Mouse (Mus musculus): Measurements from ENCODE around the gene Cfap74. TPM values are rescaled to one million over a fixed set of nuclear protein-coding genes. Genes with fewer than 3 reads are reported as not detected.
"Not testable (repeated sequence)": the region's sequence is repeated elsewhere in the genome, so short reads cannot be mapped to it uniquely, and the experiment has no call there.

Gene Cfap74
- polyA plus RNA-seq, 1 experiment: 10.1 TPM

- peaks cover 6% of the 10 kb centered on the region; the same call in 1 of the 2 replicates for H3K4me1 ChIP-seq (ENCODE audit: control insufficient read depth, insufficient read depth, low read length)
- no peak for TF ChIP-seq CTCF (IDR thresholded peaks at IDR 0.05; ENCODE audit: insufficient read depth, low read length)
- TF ChIP-seq POLR2A (IDR thresholded peaks at IDR 0.05; ENCODE audit: borderline replicate concordance, extremely low read depth, low read depth, low read length): no peak
- 84% methylated on average over 7 of the region's 7 CpGs for whole genome bisulfite sequencing
- no peak overlapping the region for H3K4me3 ChIP-seq (replicated peaks; ENCODE audit: extremely low read depth, low read depth, low read length)
- DNase-seq: no peak
These were observed 62.4 kb downstream of the Cfap74 start for GRCm38 (mm10) chr4:155471406-155471805.

- Histone ChIP-seq H3K4me1 (ENCODE audit: control insufficient read depth, insufficient read depth, low read length) (peaks cover 6% of the 10 kb centered on the region; the same call in 1 of the 2 replicates), H3K4me3 (replicated peaks; ENCODE audit: extremely low read depth, low read depth, low read length) (no peak overlapping the region)
- 70% methylated on average over 3 of the region's 3 CpGs for WGBS
- TF ChIP-seq CTCF (IDR thresholded peaks at IDR 0.05; ENCODE audit: insufficient read depth, low read length) (no peak), POLR2A (IDR thresholded peaks at IDR 0.05; ENCODE audit: borderline replicate concordance, extremely low read depth, low read depth, low read length) (no peak)
- DNase-seq: no peak
These were observed 63.8 kb downstream of the Cfap74 start for GRCm38 (mm10) chr4:155472716-155473290.

DNA sequence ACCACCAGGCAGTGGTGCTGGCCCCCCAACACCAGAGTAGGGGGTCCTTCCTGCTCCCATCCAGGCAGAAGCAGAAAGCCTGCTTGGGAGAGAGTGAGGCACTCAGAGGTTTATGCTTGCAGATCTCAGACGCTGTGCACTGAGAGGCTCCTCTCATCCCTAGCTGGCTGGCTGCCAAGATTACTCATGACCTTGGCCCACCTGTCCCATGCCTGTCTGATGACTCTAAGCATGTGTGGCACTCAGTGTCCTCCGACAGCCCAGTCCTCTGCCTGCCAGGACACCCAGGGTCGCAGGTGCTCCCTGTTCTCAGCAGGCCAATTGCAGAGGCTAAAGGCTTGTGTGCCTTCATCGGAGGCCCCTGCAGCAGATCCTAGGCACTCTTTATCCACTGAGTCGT lies 64.3 kb downstream of the Cfap74 start:
- TF ChIP-seq CTCF (IDR thresholded peaks at IDR 0.05; ENCODE audit: insufficient read depth, low read length) (no peak), POLR2A (IDR thresholded peaks at IDR 0.05; ENCODE audit: borderline replicate concordance, extremely low read depth, low read depth, low read length) (no peak)
- WGBS: 58% methylated on average over 5 of the region's 5 CpGs
- no peak for DNase-seq
- no peak overlapping the region for H3K4me3 ChIP-seq (replicated peaks; ENCODE audit: extremely low read depth, low read depth, low read length)
- peaks cover 6% of the 10 kb centered on the region; the same call in 1 of the 2 replicates for H3K4me1 ChIP-seq (ENCODE audit: control insufficient read depth, insufficient read depth, low read length)

DNA sequence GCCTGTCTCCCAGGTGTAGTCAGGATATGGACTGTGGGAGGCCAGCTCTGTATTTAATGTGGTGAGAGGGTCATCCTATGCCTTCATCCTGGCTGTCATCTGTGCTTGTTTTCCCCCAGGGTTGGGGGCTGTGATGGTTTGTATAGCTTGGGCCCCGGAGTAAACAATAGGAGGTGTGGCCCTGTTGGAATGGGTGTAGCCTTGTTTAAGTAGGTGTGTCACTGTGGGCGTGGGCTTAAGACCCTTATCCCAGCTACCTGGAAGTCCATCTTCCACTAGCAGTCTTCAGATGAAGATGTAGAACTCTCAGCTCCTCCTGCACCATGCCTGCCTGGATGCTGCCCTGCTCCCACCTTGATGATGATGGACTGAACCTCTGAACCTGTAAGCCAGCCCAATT lies 64.8 kb downstream of the Cfap74 start:
- not testable (repeated sequence) for DNase-seq; H3K4me1 ChIP-seq (ENCODE audit: control insufficient read depth, insufficient read depth, low read length); H3K4me3 ChIP-seq (replicated peaks; ENCODE audit: extremely low read depth, low read depth, low read length)
- WGBS: 44% methylated on average over 2 of the region's 2 CpGs

- TF ChIP-seq CTCF (IDR thresholded peaks at IDR 0.05; ENCODE audit: insufficient read depth, low read length): peak; percentile 75
- peak; percentile 85; the same call in 1 of the 2 replicates for TF ChIP-seq POLR2A (IDR thresholded peaks at IDR 0.05; ENCODE audit: borderline replicate concordance, extremely low read depth, low read depth, low read length)
- WGBS: 7% methylated on average over 28 of the region's 28 CpGs
- Histone ChIP-seq H3K4me1 (ENCODE audit: control insufficient read depth, insufficient read depth, low read length) (peaks cover 12% of the 10 kb centered on the region), H3K4me3 (replicated peaks; ENCODE audit: extremely low read depth, low read depth, low read length) (peak overlapping the region; percentile 20)
- DNase-seq: peak; percentile 82
These were observed 72.6 kb downstream of the Cfap74 start for GRCm38 (mm10) chr4:155481381-155482124.

DNA sequence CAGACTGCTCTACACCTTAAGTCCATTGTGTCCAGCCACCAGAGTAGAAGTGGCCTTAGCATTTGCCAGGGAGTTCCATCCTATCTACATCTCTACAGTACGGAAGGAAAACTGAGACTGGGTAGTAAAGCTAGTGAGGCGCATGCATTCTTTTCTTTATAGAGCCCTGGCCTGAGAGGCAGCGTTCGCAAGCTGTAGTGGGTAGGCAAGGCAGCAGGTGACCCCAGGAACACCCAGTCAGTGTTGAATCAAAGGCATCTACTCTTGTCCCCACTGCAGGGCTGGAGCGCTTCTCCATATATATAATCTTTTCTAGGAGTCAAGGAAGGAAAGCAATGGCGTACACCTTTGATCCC lies 73.1 kb downstream of the Cfap74 start:
- Histone ChIP-seq H3K4me3 (replicated peaks; ENCODE audit: extremely low read depth, low read depth, low read length) (no peak overlapping the region), H3K4me1 (ENCODE audit: control insufficient read depth, insufficient read depth, low read length) (peaks cover 12% of the 10 kb centered on the region)
- 74% methylated on average over 6 of the region's 6 CpGs for WGBS
- no peak for DNase-seq
- TF ChIP-seq POLR2A (IDR thresholded peaks at IDR 0.05; ENCODE audit: borderline replicate concordance, extremely low read depth, low read depth, low read length) (no peak), CTCF (IDR thresholded peaks at IDR 0.05; ENCODE audit: insufficient read depth, low read length) (no peak)

DNA sequence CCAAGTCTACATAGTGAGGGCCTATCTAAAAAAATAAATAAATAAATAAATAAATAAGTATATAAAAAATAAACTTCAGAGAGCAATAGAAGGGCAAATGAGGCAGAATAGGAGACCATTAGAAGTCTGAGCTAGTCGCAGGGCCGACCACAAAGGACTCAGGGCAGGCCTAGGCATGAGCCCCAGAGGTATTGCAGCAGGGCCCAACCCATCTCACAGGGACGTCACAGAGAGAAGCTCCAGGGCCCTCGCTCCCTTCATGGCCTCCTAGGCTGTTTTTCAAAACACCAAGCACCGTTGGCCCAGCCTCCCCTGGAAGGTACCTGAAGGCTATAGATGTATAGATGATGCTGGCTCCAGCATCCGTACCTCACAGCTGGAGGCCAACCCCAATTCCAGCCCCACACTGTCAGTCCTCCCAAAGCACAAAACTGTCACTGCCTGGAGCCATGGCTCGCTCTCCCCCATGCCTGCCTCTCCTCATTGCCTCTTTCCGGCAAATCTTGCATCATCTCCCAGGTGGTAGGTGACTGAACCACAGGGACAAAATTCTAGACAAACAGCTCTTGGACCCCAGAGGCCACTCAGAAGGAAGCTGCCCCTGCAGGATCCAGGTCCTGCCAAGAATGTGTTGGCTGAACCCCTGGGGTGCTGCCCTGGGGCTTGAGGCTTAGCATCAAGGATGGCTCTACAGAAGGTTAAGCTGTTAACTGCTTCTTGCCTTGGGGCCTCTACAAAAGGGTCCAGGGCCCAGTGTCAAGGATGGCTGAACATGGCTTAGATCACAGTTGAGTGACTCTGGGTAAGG lies 73.9 kb downstream of the Cfap74 start:
- 79% methylated on average over 8 of the region's 8 CpGs for WGBS
- TF ChIP-seq CTCF (IDR thresholded peaks at IDR 0.05; ENCODE audit: insufficient read depth, low read length): no peak
- TF ChIP-seq POLR2A (IDR thresholded peaks at IDR 0.05; ENCODE audit: borderline replicate concordance, extremely low read depth, low read depth, low read length): no peak
- Histone ChIP-seq H3K4me1 (ENCODE audit: control insufficient read depth, insufficient read depth, low read length) (peaks cover 20% of the 10 kb centered on the region), H3K4me3 (replicated peaks; ENCODE audit: extremely low read depth, low read depth, low read length) (no peak overlapping the region)
- no peak for DNase-seq

DNA sequence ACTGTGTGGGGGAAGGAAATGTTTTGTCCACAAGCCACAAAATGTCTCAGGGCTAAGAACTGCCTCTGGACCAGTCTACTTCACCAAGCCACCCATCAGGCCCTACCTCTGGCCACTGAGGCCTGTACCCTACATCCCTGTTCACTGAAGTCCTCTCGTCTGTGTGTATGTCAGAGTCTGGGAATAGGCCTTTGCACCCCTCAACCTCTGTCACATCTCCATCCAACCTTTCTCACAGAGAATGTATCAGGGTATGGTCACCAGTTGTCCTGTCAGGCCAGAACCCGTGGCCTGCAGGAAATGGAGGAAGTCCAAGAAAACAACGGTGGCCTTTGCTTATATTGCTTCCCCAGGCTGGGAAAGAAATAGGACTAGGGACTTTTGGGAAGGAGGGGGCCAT lies 76.5 kb downstream of the Cfap74 start:
- Histone ChIP-seq H3K4me1 (ENCODE audit: control insufficient read depth, insufficient read depth, low read length) (peaks cover 44% of the 10 kb centered on the region), H3K4me3 (replicated peaks; ENCODE audit: extremely low read depth, low read depth, low read length) (no peak overlapping the region)
- TF ChIP-seq POLR2A (IDR thresholded peaks at IDR 0.05; ENCODE audit: borderline replicate concordance, extremely low read depth, low read depth, low read length) (no peak), CTCF (IDR thresholded peaks at IDR 0.05; ENCODE audit: insufficient read depth, low read length) (no peak)
- no peak for DNase-seq
- WGBS: 56% methylated on average over 3 of the region's 3 CpGs

DNA sequence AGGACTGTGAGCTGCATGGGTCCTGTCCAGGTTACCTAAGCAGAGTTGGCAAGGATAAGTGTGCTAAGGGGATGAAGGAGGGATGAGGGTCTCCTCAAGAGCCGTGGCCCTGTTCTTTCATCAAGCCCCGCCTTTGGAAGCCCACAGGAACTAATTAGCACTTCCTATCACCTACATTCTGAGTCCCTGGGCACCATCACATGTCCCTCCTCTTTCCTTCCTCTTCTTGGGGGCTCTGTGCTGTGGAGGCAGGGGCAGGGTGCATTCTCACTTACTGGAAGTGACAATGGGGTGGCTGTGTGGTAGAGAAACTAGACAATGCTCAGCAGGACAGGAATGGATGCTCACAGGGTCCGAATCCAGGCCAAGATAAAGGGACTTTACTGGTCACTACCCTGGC lies 78.8 kb downstream of the Cfap74 start:
- Histone ChIP-seq H3K4me1 (ENCODE audit: control insufficient read depth, insufficient read depth, low read length) (peaks cover 40% of the 10 kb centered on the region), H3K4me3 (replicated peaks; ENCODE audit: extremely low read depth, low read depth, low read length) (no peak overlapping the region)
- WGBS: 19% methylated on average over 3 of the region's 3 CpGs
- TF ChIP-seq CTCF (IDR thresholded peaks at IDR 0.05; ENCODE audit: insufficient read depth, low read length): no peak
- no peak for TF ChIP-seq POLR2A (IDR thresholded peaks at IDR 0.05; ENCODE audit: borderline replicate concordance, extremely low read depth, low read depth, low read length)
- DNase-seq: peak; percentile 36

Data from lung, adult 2 months (tissue).